Mouse (Mus musculus): ENCODE measurements around the gene Tubgcp3.

DNA sequence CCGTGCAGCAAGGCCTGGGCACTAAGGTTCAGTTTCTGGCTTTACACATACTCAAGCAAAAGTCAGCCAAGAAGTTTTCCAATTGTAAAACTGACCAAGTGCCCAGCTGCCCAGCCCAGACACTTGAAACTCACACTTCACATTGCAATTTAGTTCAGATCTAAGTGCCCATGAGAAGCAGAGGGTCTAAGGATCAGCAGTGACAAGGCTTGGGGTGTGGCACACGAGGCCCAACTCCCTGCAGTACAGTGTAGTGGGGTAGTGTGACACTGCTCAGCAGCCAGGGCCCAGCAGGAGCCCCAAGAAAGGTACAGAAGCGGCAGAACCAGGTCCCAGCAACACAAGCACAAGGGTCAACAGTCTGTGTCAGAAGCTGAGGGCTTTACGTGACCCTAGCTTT lies 23.1 kb downstream of the Tubgcp3 start:
- no peak for TF ChIP-seq CTCF (IDR thresholded peaks at IDR 0.05)
- TF ChIP-seq EP300 (IDR thresholded peaks at IDR 0.05): no peak

Measured in lung, postnatal 0 days (tissue).